ENCODE assay signal across 34 mouse cellular contexts in genomic region chr11:68158166-68158565, GRCm38 (mm10).
"Had no signal": no experiment of that assay in that cellular context is flagged by ENCODE, and none has a peak within 500 bp of the region (broad histone marks: within the 10 kb centered on the region; RNA-seq: fewer than 3 reads in every experiment).

No protein-coding gene starts in this region.

- H3K9ac ChIP-seq: heart, embryonic 12.5 days; heart, embryonic 13.5 days; heart, embryonic 15.5 days; hindbrain, embryonic 12.5 days; hindbrain, embryonic 13.5 days; hindbrain, embryonic 14.5 days; hindbrain, embryonic 15.5 days; intestine, embryonic 15.5 days; kidney, embryonic 15.5 days had no signal

- H3K4me1 ChIP-seq: heart, embryonic 12.5 days; heart, embryonic 13.5 days; heart, embryonic 15.5 days; intestine, embryonic 15.5 days; kidney, embryonic 15.5 days had no signal

- ATAC-seq: hindbrain, embryonic 16.5 days; hindbrain, postnatal 0 days; inflammation-experienced regulatory T-cells, adult 6 months; intestine, embryonic 15.5 days; intestine, embryonic 16.5 days; intestine, postnatal 0 days had no signal

- H3K36me3 ChIP-seq: heart, embryonic 12.5 days; heart, embryonic 13.5 days; heart, embryonic 15.5 days; hindbrain, embryonic 10.5 days; hindbrain, embryonic 12.5 days; hindbrain, embryonic 13.5 days; hindbrain, embryonic 15.5 days; intestine, embryonic 15.5 days; kidney, embryonic 15.5 days had no signal

- H3K27ac ChIP-seq: heart, embryonic 13.5 days; heart, embryonic 15.5 days; hindbrain, embryonic 10.5 days; hindbrain, embryonic 12.5 days; hindbrain, embryonic 13.5 days; hindbrain, embryonic 14.5 days; hindbrain, embryonic 15.5 days; hindbrain, postnatal 0 days; intestine, embryonic 15.5 days; kidney, embryonic 15.5 days; kidney, postnatal 0 days; layer of hippocampus, adult 2 months; left cerebral cortex, adult 2 months had no signal

- H3K4me3 ChIP-seq: heart, embryonic 12.5 days; heart, embryonic 13.5 days; heart, embryonic 15.5 days; hindbrain, embryonic 10.5 days; hindbrain, embryonic 12.5 days; hindbrain, embryonic 13.5 days; hindbrain, embryonic 15.5 days; intestine, embryonic 15.5 days; kidney, embryonic 15.5 days; layer of hippocampus, adult 2 months; left cerebral cortex, adult 2 months had no signal

- H3K9me3 ChIP-seq: heart, embryonic 12.5 days; heart, embryonic 13.5 days; heart, embryonic 15.5 days; hindbrain, embryonic 12.5 days; hindbrain, embryonic 13.5 days; hindbrain, embryonic 15.5 days; intestine, embryonic 15.5 days; kidney, embryonic 15.5 days had no signal

- DNase-seq: heart, postnatal 10 days; heart, postnatal 14 days; heart, postnatal 36 days; heart, postnatal 4 days; kidney, adult 11 months; kidney, adult 18-20 months; kidney, adult 2 months; kidney, adult 8-10 months; kidney, adult 9 months; kidney, postnatal 10 days; kidney, postnatal 14 days; kidney, postnatal 36 days; kidney, postnatal 4 days; layer of hippocampus, adult 9-11 months; layer of hippocampus, postnatal 36 days had no signal

- H3K4me2 ChIP-seq: heart, embryonic 11.5 days; heart, embryonic 12.5 days; heart, embryonic 13.5 days; heart, embryonic 15.5 days; hindbrain, embryonic 12.5 days; hindbrain, embryonic 13.5 days; hindbrain, embryonic 14.5 days; hindbrain, embryonic 15.5 days; intestine, embryonic 15.5 days; kidney, embryonic 15.5 days had no signal

- H3K27me3 ChIP-seq: heart, embryonic 12.5 days; heart, embryonic 13.5 days; heart, embryonic 15.5 days; hindbrain, embryonic 12.5 days; hindbrain, embryonic 13.5 days; hindbrain, embryonic 15.5 days; intestine, embryonic 15.5 days; kidney, embryonic 15.5 days had no signal
